8 mouse cellular contexts compared by ENCODE assay signal in genomic region chr5:134637820-134638367, GRCm38 (mm10). TPM values are rescaled to one million over a fixed set of nuclear protein-coding genes. Genes with fewer than 3 reads are reported as not detected.
DNase-seq lines count a peak whose midpoint lies in the region; ATAC-seq and TF ChIP-seq lines count a peak whose summit lies in the region.

No protein-coding gene starts in this region.

- H3K4me2 ChIP-seq in lung, postnatal 0 days (replicated peaks; ENCODE audit: low read depth, low read length) = peak overlapping the region; percentile 57
- H3K4me2 ChIP-seq in forebrain, embryonic 11.5 days (ENCODE audit: low read depth, low read length, severe bottlenecking) = peak overlapping the region; percentile 87
- H3K4me2 ChIP-seq in liver, embryonic 11.5 days = peak overlapping the region; percentile 85
- H3K4me2 ChIP-seq in stomach, embryonic 14.5 days (replicated peaks; ENCODE audit: low read depth, low read length) = peak overlapping the region; percentile 76

- TF ChIP-seq CTCF in lung, postnatal 0 days (IDR thresholded peaks at IDR 0.05) = no peak

- H3K9ac ChIP-seq in lung, postnatal 0 days (replicated peaks; ENCODE audit: low read depth) = peak overlapping the region; percentile 99
- peak overlapping the region; percentile 99 for H3K9ac ChIP-seq in forebrain, embryonic 11.5 days (ENCODE audit: low read length)
- peak overlapping the region; percentile 99 for H3K9ac ChIP-seq in liver, embryonic 11.5 days (ENCODE audit: low read depth, low read length)
- H3K9ac ChIP-seq in stomach, embryonic 14.5 days (replicated peaks; ENCODE audit: low read depth, low read length) = peak overlapping the region; percentile 100

- 0 out of 2 replicates have a peak, but pooled peaks cover 6% of the 10 kb centered on the region for H3K4me1 ChIP-seq in lung, postnatal 0 days (ENCODE audit: insufficient read depth, low read depth, low read length)
- H3K4me1 ChIP-seq in forebrain, embryonic 11.5 days (replicated peaks; ENCODE audit: control insufficient read depth, insufficient read depth, low read length) = peaks cover 6% of the 10 kb centered on the region
- H3K4me1 ChIP-seq in liver, embryonic 11.5 days (replicated peaks; ENCODE audit: control insufficient read depth, insufficient read depth, low read length) = peaks cover 12% of the 10 kb centered on the region
- peaks cover 7% of the 10 kb centered on the region; the same call in 1 of the 2 replicates for H3K4me1 ChIP-seq in stomach, embryonic 14.5 days (ENCODE audit: control insufficient read depth, insufficient read depth, low read length)

- peak; percentile 61 for DNase-seq in lung, postnatal 0 days (ENCODE audit: low spot score)
- DNase-seq in lung, adult 18-20 months = no peak
- no peak for DNase-seq in forebrain, embryonic 11.5 days (ENCODE audit: low spot score)
- DNase-seq in liver, embryonic 11.5 days (ENCODE audit: low spot score) = no peak
- DNase-seq in thymus, postnatal 10 days (ENCODE audit: low spot score in 2 of 2) = no peak
- DNase-seq in cerebellum, adult 11-12 months = no peak

- H3K27me3 ChIP-seq in lung, postnatal 0 days (replicated peaks; ENCODE audit: insufficient read depth, low read length) = no peaks in the 10 kb centered on the region
- no peaks in the 10 kb centered on the region for H3K27me3 ChIP-seq in forebrain, embryonic 11.5 days (ENCODE audit: control insufficient read depth, insufficient read depth, low read length)
- H3K27me3 ChIP-seq in liver, embryonic 11.5 days (replicated peaks; ENCODE audit: control insufficient read depth, insufficient read depth, low read length) = no peaks in the 10 kb centered on the region
- H3K27me3 ChIP-seq in stomach, embryonic 14.5 days (ENCODE audit: control insufficient read depth, insufficient read depth, low read length) = no peaks in the 10 kb centered on the region

- H3K9me3 ChIP-seq in lung, postnatal 0 days (ENCODE audit: low read length) = no peaks in the 10 kb centered on the region
- H3K9me3 ChIP-seq in forebrain, embryonic 11.5 days (ENCODE audit: control insufficient read depth, low read length) = no peaks in the 10 kb centered on the region
- no peaks in the 10 kb centered on the region for H3K9me3 ChIP-seq in liver, embryonic 11.5 days (ENCODE audit: control insufficient read depth, low read length)
- no peaks in the 10 kb centered on the region for H3K9me3 ChIP-seq in stomach, embryonic 14.5 days (ENCODE audit: control insufficient read depth, low read depth, low read length)

- WGBS in lung, postnatal 0 days = 9% methylated on average over 5 of the region's 5 CpGs
- 39% methylated on average over 5 of the region's 5 CpGs for WGBS in forebrain, embryonic 11.5 days
- 23% methylated on average over 5 of the region's 5 CpGs for WGBS in liver, embryonic 11.5 days
- 22% methylated on average over 5 of the region's 5 CpGs for WGBS in stomach, embryonic 14.5 days

- H3K27ac ChIP-seq in lung, postnatal 0 days (ENCODE audit: low read length) = peak overlapping the region; percentile 99
- H3K27ac ChIP-seq in forebrain, embryonic 11.5 days (ENCODE audit: low read depth, low read length) = no peak overlapping the region
- H3K27ac ChIP-seq in liver, embryonic 11.5 days (ENCODE audit: low read depth, low read length) = peak overlapping the region; percentile 88; the same call in 1 of the 2 replicates
- peak overlapping the region; percentile 95; the same call in 1 of the 2 replicates for H3K27ac ChIP-seq in stomach, embryonic 14.5 days (ENCODE audit: low read length)

- peaks cover 14% of the 10 kb centered on the region; the same call in 1 of the 2 replicates for H3K36me3 ChIP-seq in lung, postnatal 0 days (ENCODE audit: insufficient read depth, low read length)
- no peaks in the 10 kb centered on the region; the same call in 1 of the 2 replicates for H3K36me3 ChIP-seq in forebrain, embryonic 11.5 days (ENCODE audit: control insufficient read depth, insufficient read depth, low read length)
- peaks cover 18% of the 10 kb centered on the region for H3K36me3 ChIP-seq in liver, embryonic 11.5 days (ENCODE audit: control insufficient read depth, insufficient read depth, low read length)
- peaks cover 25% of the 10 kb centered on the region for H3K36me3 ChIP-seq in stomach, embryonic 14.5 days (ENCODE audit: control insufficient read depth, insufficient read depth, low read length)

- TF ChIP-seq EP300 in lung, postnatal 0 days (IDR thresholded peaks at IDR 0.05) = no peak

- H3K4me3 ChIP-seq in lung, postnatal 0 days (ENCODE audit: low read depth, low read length) = peak overlapping the region; percentile 99
- H3K4me3 ChIP-seq in forebrain, embryonic 11.5 days (ENCODE audit: low read depth, low read length) = peak overlapping the region; percentile 99
- peak overlapping the region; percentile 93 for H3K4me3 ChIP-seq in liver, embryonic 11.5 days (ENCODE audit: low read depth, low read length)
- peak overlapping the region; percentile 100 for H3K4me3 ChIP-seq in stomach, embryonic 14.5 days (ENCODE audit: low read depth, low read length)

- ATAC-seq in lung, postnatal 0 days = no peak
- ATAC-seq in forebrain, embryonic 11.5 days (replicated peaks; ENCODE audit: low FRiP score) = no peak
- ATAC-seq in liver, embryonic 11.5 days (replicated peaks; ENCODE audit: low FRiP score) = no peak
- ATAC-seq in stomach, embryonic 14.5 days (ENCODE audit: insufficient number of reproducible peaks, insufficient read depth, low FRiP score, low read depth) = no peak
- ATAC-seq in CD4-positive, CD25-positive, alpha-beta regulatory T cell, adult 4 months = no peak

RNA-seq across cellular contexts. Expression of gene Eif4h, which starts 1.4 kb away (rescaled TPM):
- 403 and 485 TPM in 2 replicates for polyA plus RNA-seq in lung, postnatal 0 days (2015; fragmentation: Nextera tagmentation; extraction: Ambion mirVana)
- 493 and 540 TPM in 2 replicates for polyA plus RNA-seq in forebrain, embryonic 11.5 days (2014; fragmentation: Nextera tagmentation; extraction: Ambion mirVana)
- 401 and 428 TPM in 2 replicates for polyA plus RNA-seq in liver, embryonic 11.5 days (2014; fragmentation: Nextera tagmentation; extraction: Ambion mirVana)
- 442 and 457 TPM in 2 replicates for polyA plus RNA-seq in stomach, embryonic 14.5 days (2014; fragmentation: Nextera tagmentation; extraction: Ambion mirVana)
- 10 to 100 TPM; 94.2 to 96.9 TPM for polyA plus RNA-seq in CD4-positive, CD25-positive, alpha-beta regulatory T cell, adult 4 months (2017; shearing (Covaris generic))

RNA-seq across cellular contexts. Expression of gene Lat2, which starts 23.1 kb away (rescaled TPM):
- polyA plus RNA-seq in lung, postnatal 0 days (2015; fragmentation: Nextera tagmentation; extraction: Ambion mirVana) = 3.0 and 3.2 TPM in 2 replicates
- 2.2 and 3.8 TPM in 2 replicates for polyA plus RNA-seq in forebrain, embryonic 11.5 days (2014; fragmentation: Nextera tagmentation; extraction: Ambion mirVana)
- 2.0 and 2.1 TPM in 2 replicates for polyA plus RNA-seq in liver, embryonic 11.5 days (2014; fragmentation: Nextera tagmentation; extraction: Ambion mirVana)
- polyA plus RNA-seq in stomach, embryonic 14.5 days (2014; fragmentation: Nextera tagmentation; extraction: Ambion mirVana) = 1.2 and 1.6 TPM in 2 replicates
- polyA plus RNA-seq in CD4-positive, CD25-positive, alpha-beta regulatory T cell, adult 4 months (2017; shearing (Covaris generic)) = 10 to 100 TPM in 1 of 2 experiments, 1 to 10 TPM in 1; 6.2 to 15.8 TPM

RNA-seq across cellular contexts. Expression of gene Limk1, which starts 50.5 kb away (rescaled TPM):
- polyA plus RNA-seq in lung, postnatal 0 days (2015; fragmentation: Nextera tagmentation; extraction: Ambion mirVana) = 7.2 and 10.2 TPM in 2 replicates
- polyA plus RNA-seq in forebrain, embryonic 11.5 days (2014; fragmentation: Nextera tagmentation; extraction: Ambion mirVana) = 11.2 and 11.8 TPM in 2 replicates
- polyA plus RNA-seq in liver, embryonic 11.5 days (2014; fragmentation: Nextera tagmentation; extraction: Ambion mirVana) = 1.7 and 1.8 TPM in 2 replicates
- polyA plus RNA-seq in stomach, embryonic 14.5 days (2014; fragmentation: Nextera tagmentation; extraction: Ambion mirVana) = 7.1 and 7.6 TPM in 2 replicates
- 1 to 10 TPM; 3.8 to 6.9 TPM for polyA plus RNA-seq in CD4-positive, CD25-positive, alpha-beta regulatory T cell, adult 4 months (2017; shearing (Covaris generic))

RNA-seq across cellular contexts. Expression of gene Rfc2, which starts 56.7 kb away (rescaled TPM):
- polyA plus RNA-seq in lung, postnatal 0 days (2015; fragmentation: Nextera tagmentation; extraction: Ambion mirVana) = 84.4 and 95.9 TPM in 2 replicates
- polyA plus RNA-seq in forebrain, embryonic 11.5 days (2014; fragmentation: Nextera tagmentation; extraction: Ambion mirVana) = 375 and 391 TPM in 2 replicates
- polyA plus RNA-seq in liver, embryonic 11.5 days (2014; fragmentation: Nextera tagmentation; extraction: Ambion mirVana) = 363 and 374 TPM in 2 replicates
- polyA plus RNA-seq in stomach, embryonic 14.5 days (2014; fragmentation: Nextera tagmentation; extraction: Ambion mirVana) = 278 and 285 TPM in 2 replicates
- 100 to 1,000 TPM; 134 to 185 TPM for polyA plus RNA-seq in CD4-positive, CD25-positive, alpha-beta regulatory T cell, adult 4 months (2017; shearing (Covaris generic))
